Comparison of ENCODE assay signal across 10 mouse cellular contexts in genomic region chr17:29759963-29760362, GRCm38 (mm10). TPM values are rescaled to one million over a fixed set of nuclear protein-coding genes. Genes with fewer than 3 reads are reported as not detected.
DNase-seq lines count a peak whose midpoint lies in the region; ATAC-seq and TF ChIP-seq lines count a peak whose summit lies in the region.
"Had no signal": no experiment of that assay in that cellular context is flagged by ENCODE, and none has a peak within 500 bp of the region (broad histone marks: within the 10 kb centered on the region; RNA-seq: fewer than 3 reads in every experiment).

No protein-coding gene starts in this region.

- TF ChIP-seq EP300 in lung, postnatal 0 days (IDR thresholded peaks at IDR 0.05), result no peak

- H3K4me1 ChIP-seq in hindbrain, postnatal 0 days (ENCODE audit: insufficient read depth, low read length), result no peaks in the 10 kb centered on the region; the same call in none of the 2 replicates
- no peaks in the 10 kb centered on the region for H3K4me1 ChIP-seq in hindbrain, embryonic 12.5 days
- H3K4me1 ChIP-seq in forebrain, embryonic 16.5 days (replicated peaks; ENCODE audit: control insufficient read depth, insufficient read depth, low read length), result peaks cover 13% of the 10 kb centered on the region
- no peaks in the 10 kb centered on the region for H3K4me1 ChIP-seq in lung, postnatal 0 days (ENCODE audit: insufficient read depth, low read depth, low read length)

- no peak overlapping the region for H3K4me3 ChIP-seq in hindbrain, postnatal 0 days (ENCODE audit: low read length)
- H3K4me3 ChIP-seq in hindbrain, embryonic 12.5 days, result no peak overlapping the region
- no peak overlapping the region for H3K4me3 ChIP-seq in forebrain, embryonic 16.5 days (replicated peaks; ENCODE audit: low read length)
- no peak overlapping the region for H3K4me3 ChIP-seq in lung, postnatal 0 days (ENCODE audit: low read depth, low read length)
- H3K4me3 ChIP-seq: hindbrain, embryonic 15.5 days had no signal

- no peaks in the 10 kb centered on the region for H3K9me3 ChIP-seq in hindbrain, postnatal 0 days (ENCODE audit: low read length)
- H3K9me3 ChIP-seq in hindbrain, embryonic 12.5 days (replicated peaks), result no peaks in the 10 kb centered on the region
- H3K9me3 ChIP-seq in forebrain, embryonic 16.5 days (ENCODE audit: control insufficient read depth, low read length), result no peaks in the 10 kb centered on the region
- H3K9me3 ChIP-seq in lung, postnatal 0 days (ENCODE audit: low read length), result no peaks in the 10 kb centered on the region
- H3K9me3 ChIP-seq: hindbrain, embryonic 15.5 days had no signal

- H3K27ac ChIP-seq in hindbrain, postnatal 0 days, result no peak overlapping the region
- H3K27ac ChIP-seq in hindbrain, embryonic 12.5 days, result no peak overlapping the region
- peak overlapping the region; percentile 31; the same call in 1 of the 2 replicates for H3K27ac ChIP-seq in forebrain, embryonic 16.5 days (ENCODE audit: low read length)
- no peak overlapping the region for H3K27ac ChIP-seq in lung, postnatal 0 days (ENCODE audit: low read length)
- H3K27ac ChIP-seq: hindbrain, embryonic 15.5 days; liver, embryonic 14.5 days had no signal

- 63% methylated on average over 19 of the region's 19 CpGs for WGBS in hindbrain, postnatal 0 days
- WGBS in hindbrain, embryonic 12.5 days, result 75% methylated on average over 19 of the region's 19 CpGs
- WGBS in forebrain, embryonic 16.5 days, result 39% methylated on average over 19 of the region's 19 CpGs
- WGBS in lung, postnatal 0 days, result 79% methylated on average over 19 of the region's 19 CpGs

- DNase-seq in hindbrain, postnatal 0 days (ENCODE audit: low spot score), result peak; percentile 58
- DNase-seq in adrenal gland, postnatal 25 days, result peak; percentile 16
- peak; percentile 31 to 44 for DNase-seq in layer of hippocampus, postnatal 10 days (ENCODE audit: low spot score in 2 of 2)
- no peak for DNase-seq in embryo, embryonic 10 days (ENCODE audit: low spot score)
- DNase-seq in testis, postnatal 10 days (ENCODE audit: low spot score), result no peak
- DNase-seq in lung, postnatal 0 days (ENCODE audit: low spot score), result no peak

- no peaks in the 10 kb centered on the region for H3K27me3 ChIP-seq in hindbrain, postnatal 0 days (ENCODE audit: insufficient read depth, low read length)
- H3K27me3 ChIP-seq in hindbrain, embryonic 12.5 days, result 0 out of 2 replicates have a peak, but pooled peaks cover 3% of the 10 kb centered on the region
- no peaks in the 10 kb centered on the region for H3K27me3 ChIP-seq in forebrain, embryonic 16.5 days (replicated peaks; ENCODE audit: control insufficient read depth, insufficient read depth, low read length)
- H3K27me3 ChIP-seq in lung, postnatal 0 days (replicated peaks; ENCODE audit: insufficient read depth, low read length), result no peaks in the 10 kb centered on the region
- H3K27me3 ChIP-seq: hindbrain, embryonic 15.5 days had no signal

- no peaks in the 10 kb centered on the region for H3K36me3 ChIP-seq in hindbrain, postnatal 0 days (ENCODE audit: insufficient read depth, low read length)
- H3K36me3 ChIP-seq in hindbrain, embryonic 12.5 days, result no peaks in the 10 kb centered on the region
- no peaks in the 10 kb centered on the region for H3K36me3 ChIP-seq in forebrain, embryonic 16.5 days (ENCODE audit: control insufficient read depth, insufficient read depth)
- H3K36me3 ChIP-seq in lung, postnatal 0 days (ENCODE audit: insufficient read depth, low read length), result no peaks in the 10 kb centered on the region
- H3K36me3 ChIP-seq: hindbrain, embryonic 15.5 days had no signal

- no peak for ATAC-seq in hindbrain, postnatal 0 days
- ATAC-seq in hindbrain, embryonic 12.5 days (ENCODE audit: low FRiP score), result no peak
- ATAC-seq in forebrain, embryonic 16.5 days, result peak; percentile 71
- ATAC-seq in lung, postnatal 0 days, result no peak

- TF ChIP-seq CTCF in hindbrain, postnatal 0 days (IDR thresholded peaks at IDR 0.05; ENCODE audit: low read depth), result no peak
- no peak for TF ChIP-seq CTCF in lung, postnatal 0 days (IDR thresholded peaks at IDR 0.05)

- H3K4me2 ChIP-seq in hindbrain, postnatal 0 days (ENCODE audit: low read depth, low read length), result no peak overlapping the region
- no peak overlapping the region for H3K4me2 ChIP-seq in hindbrain, embryonic 12.5 days (replicated peaks)
- peak overlapping the region; percentile 0; the same call in 1 of the 2 replicates for H3K4me2 ChIP-seq in forebrain, embryonic 16.5 days (ENCODE audit: low read length)
- H3K4me2 ChIP-seq in lung, postnatal 0 days (replicated peaks; ENCODE audit: low read depth, low read length), result no peak overlapping the region
- H3K4me2 ChIP-seq: hindbrain, embryonic 15.5 days had no signal

- H3K9ac ChIP-seq in hindbrain, postnatal 0 days (replicated peaks; ENCODE audit: low read length), result no peak overlapping the region
- H3K9ac ChIP-seq in hindbrain, embryonic 12.5 days, result no peak overlapping the region
- H3K9ac ChIP-seq in forebrain, embryonic 16.5 days (replicated peaks; ENCODE audit: low read depth, low read length), result no peak overlapping the region
- H3K9ac ChIP-seq in lung, postnatal 0 days (replicated peaks; ENCODE audit: low read depth), result no peak overlapping the region
- H3K9ac ChIP-seq: hindbrain, embryonic 15.5 days; liver, embryonic 14.5 days had no signal

RNA-seq across cellular contexts. Expression of gene Ccdc167, which starts 43.1 kb away (rescaled TPM):
- 9.7 and 14.4 TPM in 2 replicates for total RNA-seq in hindbrain, postnatal 0 days (2014; rRNA removed)
- polyA plus RNA-seq in hindbrain, postnatal 0 days (2015; fragmentation: Nextera tagmentation; extraction: Ambion mirVana), result 9.8 and 11.3 TPM in 2 replicates
- 14.0 and 15.3 TPM in 2 replicates for polyA plus RNA-seq in hindbrain, embryonic 12.5 days (2016; fragmentation: Nextera tagmentation; extraction: Ambion mirVana)
- 9.3 and 14.0 TPM in 2 replicates for total RNA-seq in adrenal gland, postnatal 25 days (2021)
- polyA plus RNA-seq in forebrain, embryonic 16.5 days (2015; fragmentation: Nextera tagmentation; extraction: Ambion mirVana), result 9.3 and 11.6 TPM in 2 replicates
- 10 to 100 TPM; 15.3 to 20.1 TPM for total RNA-seq in layer of hippocampus, postnatal 10 days (2021)
- 4.1 and 4.9 TPM in 2 replicates for polyA plus RNA-seq in lung, postnatal 0 days (2015; fragmentation: Nextera tagmentation; extraction: Ambion mirVana)

Comparison
In these comparisons a context has a peak if more than half of its experiments do, and no peak if none do; other contexts are left out.
1. DNase-seq: peak in hindbrain, postnatal 0 days (single experiment), adrenal gland, postnatal 25 days (single experiment) and layer of hippocampus, postnatal 10 days (2 of 2); none in embryo, embryonic 10 days (single experiment), testis, postnatal 10 days (single experiment) and lung, postnatal 0 days (single experiment).